Mouse (Mus musculus) lung, adult 2 months (tissue): ENCODE measurements around the gene Siah2. TPM values are rescaled to one million over a fixed set of nuclear protein-coding genes. Genes with fewer than 3 reads are reported as not detected.

Experiments used
- DNase-seq: peaks from one replicate; pipeline ENCODE4 v3.0.0; 2022
- H3K4me1 ChIP-seq: fragments of 200-500 bp; 2 replicates; pipeline ENCODE4 v1.6.1; 2011; ENCODE audit warnings: low read length; ENCODE audit not compliant: control insufficient read depth, insufficient read depth
- H3K4me3 ChIP-seq: fragments of 200-500 bp; replicated peaks from 2 replicates; pipeline ENCODE3; 2011; ENCODE audit warnings: low read depth, mild to moderate bottlenecking, control low read depth, low read length; ENCODE audit errors: extremely low read depth
- CTCF ChIP-seq: fragments of 200-500 bp; IDR thresholded peaks from 2 replicates; pipeline ENCODE4 v1.5.1; 2011; ENCODE audit warnings: mild to moderate bottlenecking, low read length, control low read depth; ENCODE audit not compliant: insufficient read depth
- POLR2A ChIP-seq: fragments of 200-500 bp; IDR thresholded peaks from 2 replicates; pipeline ENCODE4 v1.6.1; 2011; ENCODE audit warnings: low read depth, mild to moderate bottlenecking, control low read depth, low read length, borderline replicate concordance; ENCODE audit errors: extremely low read depth
- WGBS: fragments of 180-500 bp; shearing (Covaris S2); methylation state at CpG from one replicate; pipeline ENCODE4 v1.1.7; 2018; 5-methylcytosine and 5-hydroxymethylcytosine counted together
- polyA plus RNA-seq: library from polyadenylated mRNA; depleted of rRNA; stranded (reverse); fragments of >200 nt; gene quantifications from 2 replicates; pipeline ENCODE4 v1.2.3, GENCODE M21; 2012

Siah2 gene
- polyA plus RNA-seq, 1 experiment = 14.4 TPM

DNA sequence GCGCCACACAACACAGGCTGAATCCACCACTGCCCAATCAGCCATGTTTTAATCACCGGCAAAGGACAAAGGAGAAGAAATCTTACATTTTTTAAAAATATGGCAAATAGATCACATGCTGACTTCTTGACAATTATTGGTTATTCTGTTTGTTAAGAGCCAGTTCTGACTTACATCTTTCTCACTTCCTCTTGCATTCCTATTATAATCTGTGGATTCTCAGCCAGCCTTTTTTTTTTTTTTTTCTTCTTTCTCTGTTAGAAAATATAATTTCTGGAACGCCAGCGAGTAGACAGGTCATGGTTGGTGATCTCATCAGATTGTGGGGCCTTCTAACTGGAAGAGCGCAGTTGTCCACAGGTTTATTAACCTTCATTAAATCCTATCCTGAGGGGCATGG lies 18.9 kb downstream of the Siah2 start:
- peaks cover 4% of the 10 kb centered on the region for H3K4me1 ChIP-seq
- DNase-seq = no peak
- no peak overlapping the region for H3K4me3 ChIP-seq
- TF ChIP-seq POLR2A (no peak), CTCF (no peak)
- 91% methylated on average over 5 of the region's 5 CpGs for WGBS

DNA sequence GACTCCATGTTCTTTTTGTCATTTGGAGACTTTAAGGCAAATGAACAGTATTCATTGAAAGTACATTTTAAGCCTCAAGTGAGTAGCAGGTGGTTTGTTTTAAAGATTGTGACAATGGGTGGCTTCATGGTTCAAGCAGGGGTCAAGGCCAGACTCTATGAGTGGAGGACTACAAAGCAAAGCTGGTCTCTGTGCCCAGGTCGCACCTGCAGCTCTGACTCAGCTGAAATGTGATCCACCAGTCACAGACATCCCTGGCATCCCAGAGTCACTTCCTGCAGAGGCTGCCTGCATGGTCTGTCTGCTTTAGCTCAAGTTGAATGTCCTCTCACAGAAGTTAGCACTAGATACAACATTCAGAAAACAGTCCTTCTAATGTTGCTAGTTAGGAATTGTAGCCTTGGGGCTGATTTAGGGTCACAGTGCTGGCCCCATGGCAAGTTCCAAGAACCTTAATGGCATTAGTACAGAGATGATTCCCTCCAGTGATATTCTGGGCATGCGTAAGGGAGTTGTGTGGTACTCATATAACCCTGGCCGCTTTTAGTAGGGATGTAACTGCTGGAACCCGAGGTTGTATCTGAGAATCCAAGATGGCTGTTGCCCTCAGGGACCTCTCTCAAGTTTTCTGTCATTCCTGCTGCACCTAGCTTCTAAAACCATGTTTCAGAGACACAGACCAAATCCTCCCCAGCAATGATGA lies 19.6 kb downstream of the Siah2 start:
- TF ChIP-seq POLR2A (no peak), CTCF (no peak)
- no peak for DNase-seq
- peaks cover 2% of the 10 kb centered on the region; the same call in 1 of the 2 replicates for H3K4me1 ChIP-seq
- H3K4me3 ChIP-seq = no peak overlapping the region
- 65% methylated on average over 4 of the region's 4 CpGs for WGBS

DNA sequence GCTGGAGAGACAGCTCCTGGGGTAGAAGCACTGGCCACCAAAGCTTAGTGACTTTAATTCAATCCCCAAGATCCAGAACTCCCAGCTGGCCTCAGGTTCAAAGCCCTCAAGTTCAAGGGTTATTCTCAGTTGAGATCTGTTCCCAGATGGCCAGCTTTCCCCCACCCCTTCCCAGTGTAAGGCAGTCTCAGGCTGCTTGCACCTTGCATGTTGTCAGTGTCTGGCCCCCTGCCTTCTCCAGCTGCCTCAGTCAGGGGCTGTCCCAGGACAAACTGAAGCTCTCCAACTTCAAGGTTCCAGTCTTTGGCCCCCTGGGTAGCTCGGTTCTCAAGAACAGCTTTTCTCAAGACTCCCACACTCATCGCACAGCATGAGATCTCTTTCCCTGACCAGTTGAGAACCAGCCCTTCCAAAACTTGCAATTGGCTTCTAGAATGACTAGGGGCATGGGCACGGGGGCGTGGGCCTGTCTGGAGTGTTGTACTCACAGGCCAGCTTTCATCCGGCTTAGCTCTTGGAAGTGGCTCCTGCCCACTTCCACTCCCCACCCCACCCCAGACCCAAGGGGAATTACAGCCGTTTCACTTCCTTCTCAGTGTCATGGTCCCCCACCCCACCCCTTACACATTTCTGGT lies 20.5 kb downstream of the Siah2 start:
- H3K4me3 ChIP-seq = no peak overlapping the region
- TF ChIP-seq CTCF (no peak), POLR2A (no peak)
- WGBS = 19% methylated on average over 6 of the region's 6 CpGs
- peaks cover 2% of the 10 kb centered on the region; the same call in 1 of the 2 replicates for H3K4me1 ChIP-seq
- DNase-seq = no peak

DNA sequence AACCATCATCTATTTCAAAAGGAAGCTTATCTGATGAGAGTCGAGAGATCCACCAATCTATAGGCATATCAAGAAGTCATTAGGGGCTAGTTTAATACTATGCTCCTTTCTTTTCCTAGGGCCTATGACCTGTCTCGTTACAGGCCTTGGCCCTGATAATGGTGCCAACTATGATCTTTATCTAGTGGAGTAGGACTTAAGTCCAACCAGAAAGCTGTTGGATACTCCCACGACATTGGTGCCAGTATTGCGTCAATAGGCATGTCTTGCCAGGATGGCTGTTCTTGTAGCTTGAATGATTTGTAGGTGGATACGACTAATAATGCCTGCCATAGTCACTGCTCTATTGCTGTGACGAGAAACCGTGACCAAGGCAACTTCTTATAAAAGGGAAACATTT lies 28.2 kb downstream of the Siah2 start:
- H3K4me1 ChIP-seq = no peaks in the 10 kb centered on the region
- no peak overlapping the region for H3K4me3 ChIP-seq
- no peak for DNase-seq
- TF ChIP-seq CTCF = no peak
- TF ChIP-seq POLR2A = no peak
- 83% methylated on average over 7 of the region's 7 CpGs for WGBS

DNA sequence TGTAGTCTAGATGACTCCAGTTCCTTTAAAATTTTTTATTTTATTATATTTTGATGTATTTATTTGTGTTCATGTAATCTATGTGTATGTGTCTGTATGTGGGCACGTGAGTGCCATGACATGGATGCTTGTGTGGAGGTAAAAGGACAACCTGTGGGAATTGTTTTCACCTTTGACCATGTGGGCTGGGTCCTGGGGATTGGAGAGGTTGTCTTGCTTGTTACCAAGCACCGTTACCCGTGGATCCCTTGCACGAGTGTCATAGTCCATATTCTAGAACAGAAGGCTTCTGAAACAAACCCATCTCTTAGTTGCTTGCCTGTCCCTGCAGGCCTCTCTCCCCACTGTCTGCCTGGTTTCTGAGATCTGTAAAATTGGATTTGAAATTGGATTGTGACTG lies 31.6 kb downstream of the Siah2 start:
- DNase-seq = no peak
- WGBS = 90% methylated on average over 4 of the region's 4 CpGs
- no peak for TF ChIP-seq POLR2A
- TF ChIP-seq CTCF = no peak
- no peaks in the 10 kb centered on the region for H3K4me1 ChIP-seq
- H3K4me3 ChIP-seq = no peak overlapping the region

- H3K4me3 ChIP-seq = no peak overlapping the region
- DNase-seq = peak; percentile 44
- H3K4me1 ChIP-seq = no peaks in the 10 kb centered on the region
- 15% methylated on average over 2 of the region's 2 CpGs for WGBS
- TF ChIP-seq CTCF (peak; percentile 54), POLR2A (no peak)
Measured at GRCm38 (mm10) chr3:58657356-58657755, 34.8 kb downstream of the Siah2 start.

DNA sequence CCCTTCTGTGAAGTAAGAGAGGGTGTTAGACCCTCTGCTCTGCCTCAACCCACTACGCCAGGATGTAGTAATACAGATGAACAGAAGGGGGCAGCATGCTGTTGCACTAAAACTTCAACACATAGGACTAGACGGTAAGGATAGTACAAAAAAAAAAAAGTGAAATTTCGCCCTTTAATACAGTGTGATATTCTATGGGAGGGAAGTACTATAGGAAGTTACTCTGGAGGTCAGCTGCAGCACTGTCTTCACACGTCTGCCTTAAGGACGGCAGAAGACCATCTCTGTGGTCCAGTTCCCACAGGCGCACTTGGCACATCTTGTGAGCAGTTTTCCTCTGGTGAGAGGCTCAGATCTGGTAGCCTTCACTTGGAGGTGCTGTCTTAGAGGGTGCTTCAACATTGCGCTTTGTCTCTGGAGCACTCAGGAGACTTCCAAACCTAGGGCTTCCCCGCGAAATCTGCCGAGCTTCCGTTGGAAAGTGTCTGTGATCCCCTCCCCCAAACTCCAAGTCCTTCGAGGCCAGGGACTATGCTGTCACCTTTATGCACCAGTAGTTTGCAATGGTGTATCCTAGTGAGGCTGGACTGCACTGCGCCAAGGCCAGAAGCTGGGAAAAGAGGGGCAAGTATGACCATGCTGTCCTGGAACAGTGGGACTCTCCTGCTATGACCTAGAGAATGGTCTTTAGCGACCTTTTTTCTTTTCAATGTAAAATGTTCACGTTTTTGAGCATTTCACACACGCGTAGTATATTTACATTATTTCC lies 36.7 kb downstream of the Siah2 start:
- Histone ChIP-seq H3K4me3 (no peak overlapping the region), H3K4me1 (no peaks in the 10 kb centered on the region)
- WGBS = 53% methylated on average over 17 of the region's 17 CpGs
- TF ChIP-seq POLR2A (no peak), CTCF (peak; percentile 38; the same call in 1 of the 2 replicates)
- peak; percentile 48 for DNase-seq

DNA sequence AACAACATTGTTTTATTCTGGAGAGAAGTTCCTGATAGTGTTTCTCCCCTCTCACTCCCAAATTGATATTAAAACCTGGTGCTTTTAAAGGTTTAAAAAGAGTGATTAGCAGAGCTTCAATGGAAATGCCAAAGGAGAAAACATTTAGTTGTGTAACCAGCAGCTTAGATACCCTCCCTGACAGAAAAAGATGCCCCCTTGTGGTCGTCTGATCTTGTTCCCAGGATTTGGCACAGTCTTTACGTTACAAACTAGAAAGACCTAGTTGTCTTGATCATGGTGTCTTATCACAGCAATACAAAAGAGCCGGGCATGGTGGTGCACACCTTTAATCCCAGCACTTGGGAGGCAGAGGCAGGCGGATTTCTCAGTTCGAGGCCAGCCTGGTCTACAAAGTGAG lies 38.3 kb downstream of the Siah2 start:
- no peak for TF ChIP-seq POLR2A
- no peak for TF ChIP-seq CTCF
- Histone ChIP-seq H3K4me1 (no peaks in the 10 kb centered on the region), H3K4me3 (no peak overlapping the region)
- DNase-seq = no peak
- 43% methylated on average over 5 of the region's 5 CpGs for WGBS

- 58% methylated on average over 4 of the region's 4 CpGs for WGBS
- H3K4me1 ChIP-seq = no peaks in the 10 kb centered on the region
- no peak overlapping the region for H3K4me3 ChIP-seq
- TF ChIP-seq CTCF = no peak
- TF ChIP-seq POLR2A = no peak
- DNase-seq = no peak
Measured at GRCm38 (mm10) chr3:58650328-58650727, 41.9 kb downstream of the Siah2 start.
